8 mouse cellular contexts compared by ENCODE assay signal in genomic region chrX:85574182-85574541, GRCm38 (mm10). TPM values are rescaled to one million over a fixed set of nuclear protein-coding genes. Genes with fewer than 3 reads are reported as not detected.
DNase-seq lines count a peak whose midpoint lies in the region; ATAC-seq and TF ChIP-seq lines count a peak whose summit lies in the region.

No protein-coding gene starts in this region.

- peak overlapping the region; percentile 70 for H3K4me3 ChIP-seq in kidney, adult 2 months (ENCODE audit: insufficient read depth, low read depth, low read length)
- H3K4me3 ChIP-seq in CH12.LX (replicated peaks in 1 of 3; ENCODE audit: low read depth in 2 of 3, low read length in 2 of 3, poor library complexity in 1 of 3), result peak overlapping the region; percentile 55 to 81 (median 67)
- H3K4me3 ChIP-seq in hindbrain, embryonic 14.5 days (replicated peaks; ENCODE audit: low read length), result peak overlapping the region; percentile 69

- no peaks in the 10 kb centered on the region for H3K79me2 ChIP-seq in CH12.LX (replicated peaks; ENCODE audit: control insufficient read depth, extremely low read depth, insufficient read depth, poor library complexity, severe bottlenecking)

- dilution Hi-C loops in CH12.LX (cut with MboI; ENCODE audit: extremely low pct_ligation_motif_present, extremely low pct_unique_long_range_greater_than_20kb, low sequenced_read_pairs), result no loop called here

- peak; percentile 76 for ATAC-seq in hindbrain, embryonic 14.5 days (ENCODE audit: low FRiP score)

- TF ChIP-seq CTCF in kidney, adult 2 months (conservative IDR thresholded peaks at IDR 0.05; ENCODE audit: insufficient read depth, insufficient read length, low read depth, low read length), result no peak
- TF ChIP-seq CTCF in CH12.LX (conservative IDR thresholded peaks at IDR 0.05 in 1 of 2, IDR thresholded peaks at IDR 0.05 in 1 of 2; ENCODE audit: low read depth in 2 of 2, low read length in 2 of 2), result no peak

- WGBS in kidney, adult 2 months, result under 1% methylated on average over 28 of the region's 34 CpGs
- WGBS in hindbrain, embryonic 14.5 days, result 29% methylated on average over 21 of the region's 34 CpGs

- in situ Hi-C loops in CH12.LX (cut with MboI; ENCODE audit: low pct_ligation_motif_present, low pct_unique_long_range_greater_than_20kb, low sequenced_read_pairs), result no loop called here

- no peak for TF ChIP-seq EP300 in CH12.LX (IDR thresholded peaks at IDR 0.05; ENCODE audit: low read length)

- TF ChIP-seq POLR2A in kidney, adult 2 months (IDR thresholded peaks at IDR 0.05; ENCODE audit: low read depth, low read length), result no peak
- TF ChIP-seq POLR2A in CH12.LX (IDR thresholded peaks at IDR 0.05; ENCODE audit: low read depth, low read length), result no peak

- TF ChIP-seq RAD21 in CH12.LX (IDR thresholded peaks at IDR 0.05; ENCODE audit: low read depth, low read length), result no peak

- H3K4me2 ChIP-seq in CH12.LX (ENCODE audit: insufficient read depth, low read depth, poor library complexity, severe bottlenecking), result peak overlapping the region; percentile 70
- peak overlapping the region; percentile 51 for H3K4me2 ChIP-seq in hindbrain, embryonic 14.5 days (replicated peaks)

- H3K9ac ChIP-seq in CH12.LX (ENCODE audit: insufficient read depth, low read depth), result peak overlapping the region; percentile 62; the same call in 1 of the 2 replicates
- peak overlapping the region; percentile 76 for H3K9ac ChIP-seq in hindbrain, embryonic 14.5 days

- no peak for DNase-seq in kidney, adult 2 months
- DNase-seq in kidney, adult 18-20 months, result no peak
- no peak for DNase-seq in CH12.LX (ENCODE audit: extremely low read depth)
- peak; percentile 55 for DNase-seq in embryo, embryonic 11 days
- peak; percentile 24 for DNase-seq in hindbrain, embryonic 14.5 days (ENCODE audit: low spot score)
- DNase-seq in lung, postnatal 10 days, result peak; percentile 14
- DNase-seq in spleen, postnatal 4 days (ENCODE audit: low spot score in 2 of 2), result peak; percentile 22 to 70
- no peak for DNase-seq in adipocyte (ENCODE audit: low spot score)

- no peaks in the 10 kb centered on the region for H3K27me3 ChIP-seq in kidney, adult 2 months (replicated peaks; ENCODE audit: control insufficient read depth, insufficient read depth, low read length)
- no peaks in the 10 kb centered on the region for H3K27me3 ChIP-seq in CH12.LX (replicated peaks)
- H3K27me3 ChIP-seq in hindbrain, embryonic 14.5 days (ENCODE audit: control insufficient read depth, insufficient read depth, low read length), result 0 out of 2 replicates have a peak, but pooled peaks cover 5% of the 10 kb centered on the region

- no peaks in the 10 kb centered on the region for H3K4me1 ChIP-seq in kidney, adult 2 months (ENCODE audit: control insufficient read depth, insufficient read depth, low read length)
- no peaks in the 10 kb centered on the region for H3K4me1 ChIP-seq in CH12.LX (ENCODE audit: control insufficient read depth in 1 of 2, insufficient read depth in 2 of 2)
- H3K4me1 ChIP-seq in hindbrain, embryonic 14.5 days (replicated peaks; ENCODE audit: control insufficient read depth, insufficient read depth, low read length), result peaks cover 4% of the 10 kb centered on the region; the same call in 1 of the 2 replicates

- peak overlapping the region; percentile 59; the same call in 1 of the 2 replicates for H3K27ac ChIP-seq in kidney, adult 2 months (ENCODE audit: insufficient read depth, low read depth, low read length)
- H3K27ac ChIP-seq in CH12.LX (ENCODE audit: insufficient read depth, low read depth), result no peak overlapping the region
- H3K27ac ChIP-seq in hindbrain, embryonic 14.5 days, result peak overlapping the region; percentile 71

- no peaks in the 10 kb centered on the region for H3K9me3 ChIP-seq in CH12.LX (replicated peaks; ENCODE audit: low read length)
- no peaks in the 10 kb centered on the region for H3K9me3 ChIP-seq in hindbrain, embryonic 14.5 days (ENCODE audit: control insufficient read depth, low read length)

- H3K36me3 ChIP-seq in kidney, adult 2 months (ENCODE audit: control insufficient read depth, insufficient read depth, low read length), result no peaks in the 10 kb centered on the region
- no peaks in the 10 kb centered on the region for H3K36me3 ChIP-seq in CH12.LX (replicated peaks in 1 of 2; ENCODE audit: control insufficient read depth in 1 of 2, insufficient read depth in 1 of 2, low read length in 1 of 2)
- no peaks in the 10 kb centered on the region for H3K36me3 ChIP-seq in hindbrain, embryonic 14.5 days (replicated peaks; ENCODE audit: control insufficient read depth, insufficient read depth)

TF ChIP-seq in CH12.LX, 34 proteins besides CTCF, POLR2A, EP300 and RAD21:
- TF ChIP-seq ZC3H11A (IDR thresholded peaks at IDR 0.05; ENCODE audit: low read depth, low read length), result no peak
- TF ChIP-seq SIN3A (IDR thresholded peaks at IDR 0.05; ENCODE audit: low read length), result 0 out of 2 replicates have a peak, but pooled peaks have one; percentile 54

RNA-seq across cellular contexts. Expression of gene Tab3, which starts 0.3 kb away (rescaled TPM):
- 3.1 and 3.4 TPM in 2 replicates for polyA plus RNA-seq in kidney, adult 2 months (2012; rRNA removed)
- total RNA-seq in CH12.LX (2012; rRNA removed) (1.9 and 2.4 TPM in 2 replicates), CH12.LX (2014; rRNA removed) (3.9 and 4.1 TPM in 2 replicates)
- 5.0 and 6.4 TPM in 2 replicates for polyA plus RNA-seq in CH12.LX (2012; ENCODE audit: insufficient read length, low read depth)
- 9.5 and 10.7 TPM in 2 replicates for polyA plus RNA-seq in hindbrain, embryonic 14.5 days (2014; fragmentation: Nextera tagmentation; extraction: Ambion mirVana)

Comparison
In these comparisons a context has a peak if more than half of its experiments do, and no peak if none do; other contexts are left out.
1. DNase-seq: peak in embryo, embryonic 11 days (single experiment), hindbrain, embryonic 14.5 days (single experiment), lung, postnatal 10 days (single experiment) and spleen, postnatal 4 days (2 of 2); none in kidney, adult 2 months (single experiment), kidney, adult 18-20 months (single experiment), CH12.LX (single experiment) and adipocyte (single experiment).
2. Peak in every context shown above with its lines, with median percentiles within 50 percentile points of each other: H3K4me3 ChIP-seq.